Mouse (Mus musculus) spleen, adult 2 months (tissue): ENCODE results near the gene Hbb-y. TPM values are rescaled to one million over a fixed set of nuclear protein-coding genes. Genes with fewer than 3 reads are reported as not detected.
A peak's percentile ranks its signal among the peaks of the same experiment; 100 is the strongest.
"Not testable (repeated sequence)": the region's sequence is repeated elsewhere in the genome, so short reads cannot be mapped to it uniquely, and the experiment has no call there.

Experiments
- DNase-seq, 2 experiments: peaks; one replicate each; pipeline versions ENCODE4 v3.0.0 to v3.0.0-alpha.2; 2012 to 2021; ENCODE audit warnings: low spot score in 2 of 2, low read depth in 1 of 2
- H3K27ac ChIP-seq: fragments of 200-500 bp; 2 replicates; pipeline ENCODE4 v1.5.1; 2012; ENCODE audit warnings: low read length, inconsistent platforms; ENCODE audit not compliant: insufficient read depth
- H3K27me3 ChIP-seq: fragments of 200-500 bp; 2 replicates; pipeline ENCODE4 v1.6.1; 2012; ENCODE audit warnings: mild to moderate bottlenecking, moderate library complexity, low read length, inconsistent platforms; ENCODE audit not compliant: control insufficient read depth, insufficient read depth
- H3K36me3 ChIP-seq: fragments of 200-500 bp; 2 replicates; pipeline ENCODE4 v1.6.1; 2012; ENCODE audit warnings: mild to moderate bottlenecking, low read length, inconsistent platforms; ENCODE audit not compliant: control insufficient read depth, insufficient read depth
- H3K4me1 ChIP-seq: fragments of 200-500 bp; 2 replicates; pipeline ENCODE4 v1.6.1; 2011; ENCODE audit warnings: inconsistent platforms; ENCODE audit not compliant: control insufficient read depth, insufficient read depth, insufficient read length
- H3K4me3 ChIP-seq: fragments of 200-500 bp; 2 replicates; pipeline ENCODE4 v1.5.1; 2011; ENCODE audit warnings: mild to moderate bottlenecking, inconsistent platforms; ENCODE audit not compliant: insufficient read depth, insufficient read length; ENCODE audit errors: extremely low read depth
- CTCF ChIP-seq: fragments of 200-500 bp; IDR thresholded peaks from 2 replicates; pipeline ENCODE4 v1.5.1; 2011; ENCODE audit warnings: mild to moderate bottlenecking, inconsistent platforms; ENCODE audit not compliant: insufficient read depth, insufficient read length, insufficient replicate concordance; ENCODE audit errors: extremely low read depth
- POLR2A ChIP-seq: fragments of 200-500 bp; IDR thresholded peaks from 2 replicates; pipeline ENCODE4 v1.6.1; 2011; ENCODE audit warnings: low read depth, low read length, inconsistent platforms
- WGBS: fragments of 180-500 bp; shearing (Covaris S2); methylation state at CpG from one replicate; pipeline ENCODE4 v1.1.7; 2018; 5-methylcytosine and 5-hydroxymethylcytosine counted together
- polyA plus RNA-seq: library from polyadenylated mRNA; depleted of rRNA; stranded (reverse); fragments of >200 nt; gene quantifications from 2 replicates; pipeline ENCODE4 v1.2.3, GENCODE M21; 2012

Hbb-y gene
- polyA plus RNA-seq, 1 experiment = 0.14 TPM

- H3K4me3 ChIP-seq = peak within 1 kb of the TSS; percentile 1; the same call in 1 of the 2 replicates
- WGBS = 72% methylated on average over 3 of the region's 3 CpGs
- peak within 1 kb of the TSS; percentile 1 for H3K27ac ChIP-seq
- no peaks in the 10 kb centered on the region for H3K36me3 ChIP-seq
- no peak for DNase-seq
- no peak for TF ChIP-seq POLR2A
- no peak for TF ChIP-seq CTCF
- H3K27me3 ChIP-seq = no peaks in the 10 kb centered on the region
- peaks cover 10% of the 10 kb centered on the region for H3K4me1 ChIP-seq
Observed at GRCm38 (mm10) chr7:103813766-103814165, 39.2 kb downstream of the Hbb-y start, which contains the start of gene Hbb-bt. Hbb-bt (minus strand) TSS chr7:103813996.

- not testable (repeated sequence) for H3K4me3 ChIP-seq, H3K36me3 ChIP-seq, DNase-seq, H3K27me3 ChIP-seq, H3K4me1 ChIP-seq, H3K27ac ChIP-seq
- WGBS = no CpG with 5 or more reads among the region's 3 CpGs
Observed at GRCm38 (mm10) chr7:103813152-103813551, 39.9 kb downstream of the Hbb-y start.

DNA sequence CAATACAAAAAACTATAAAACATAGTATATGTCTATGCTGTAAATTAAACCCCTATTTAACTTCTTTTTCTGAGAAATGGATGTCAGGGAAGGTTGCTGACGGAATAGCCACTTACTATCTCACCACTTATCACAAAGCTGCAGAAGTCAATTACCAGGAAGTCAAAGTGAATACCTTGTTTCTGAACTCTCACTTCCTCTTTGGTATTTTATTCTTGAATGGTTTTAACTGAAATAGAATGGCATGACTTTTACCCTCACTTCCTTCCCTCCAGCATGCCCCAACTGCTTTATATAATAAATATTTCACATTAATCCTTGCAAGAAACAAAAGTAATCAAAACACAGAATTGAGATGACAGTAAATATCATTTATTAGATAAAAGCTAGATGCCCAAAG, 40.8 kb downstream of the Hbb-y start:
- H3K27me3 ChIP-seq = no peaks in the 10 kb centered on the region
- no peaks in the 10 kb centered on the region for H3K36me3 ChIP-seq
- 11% methylated on average over 1 of the region's 1 CpGs for WGBS
- no peak for TF ChIP-seq CTCF
- no peak for TF ChIP-seq POLR2A
- H3K4me1 ChIP-seq = peaks cover 10% of the 10 kb centered on the region
- peak in 1 of 2 experiments; percentile 36 for DNase-seq
- peak overlapping the region; percentile 14; the same call in 1 of the 2 replicates for H3K4me3 ChIP-seq
- H3K27ac ChIP-seq = peak overlapping the region; percentile 81; the same call in 1 of the 2 replicates

- H3K4me3 ChIP-seq = no peak overlapping the region; the same call in 1 of the 2 replicates
- WGBS = 89% methylated on average over 1 of the region's 1 CpGs
- no peaks in the 10 kb centered on the region for H3K36me3 ChIP-seq
- TF ChIP-seq CTCF (no peak), POLR2A (no peak)
- no peak for DNase-seq
- peaks cover 10% of the 10 kb centered on the region for H3K4me1 ChIP-seq
- no peak overlapping the region for H3K27ac ChIP-seq
- H3K27me3 ChIP-seq = no peaks in the 10 kb centered on the region
Observed at GRCm38 (mm10) chr7:103811223-103811845, 41.7 kb downstream of the Hbb-y start.

DNA sequence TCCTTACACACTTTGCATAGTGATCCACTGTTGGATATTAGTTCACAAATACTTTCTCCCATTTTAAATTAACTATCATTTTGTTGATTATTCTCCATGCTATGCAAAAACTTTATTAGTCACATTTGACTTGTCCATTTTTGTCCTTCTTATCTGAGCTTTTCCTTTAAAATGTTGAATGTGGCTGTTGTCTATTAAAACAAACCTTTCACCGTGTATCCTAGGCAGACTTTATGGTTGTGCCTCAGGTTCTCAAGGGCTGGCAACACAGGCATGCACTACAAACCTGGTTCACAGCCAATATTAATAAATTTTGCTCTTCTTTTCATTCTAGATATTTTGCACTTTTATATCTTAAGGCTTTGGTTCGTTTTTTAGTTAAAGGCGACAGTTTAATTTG, 42.3 kb downstream of the Hbb-y start:
- Histone ChIP-seq H3K36me3 (no peaks in the 10 kb centered on the region), H3K27me3 (no peaks in the 10 kb centered on the region), H3K27ac (no peak overlapping the region), H3K4me1 (peaks cover 10% of the 10 kb centered on the region), H3K4me3 (no peak overlapping the region)
- DNase-seq = no peak
- WGBS = 88% methylated on average over 3 of the region's 3 CpGs
- TF ChIP-seq POLR2A (no peak), CTCF (no peak)

DNA sequence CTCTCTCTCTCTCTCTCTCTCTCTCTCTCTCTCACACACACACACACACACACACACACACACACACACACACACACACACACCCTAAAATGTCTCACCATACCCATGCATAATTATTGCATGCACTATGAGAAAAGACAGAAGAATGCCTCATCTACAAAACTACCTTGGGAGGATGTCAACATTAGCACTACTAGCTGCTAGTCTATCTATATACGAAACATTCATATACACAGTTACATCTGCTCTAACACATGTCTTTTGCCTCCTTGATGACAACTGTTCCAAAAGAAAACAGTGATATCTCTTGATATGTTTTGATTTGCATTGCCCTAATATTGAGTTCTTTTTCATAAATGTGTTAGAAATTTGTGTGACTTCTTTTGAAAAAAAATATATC, 42.7 kb downstream of the Hbb-y start:
- Histone ChIP-seq H3K27me3 (no peaks in the 10 kb centered on the region), H3K27ac (no peak overlapping the region), H3K4me3 (no peak overlapping the region), H3K4me1 (peaks cover 8% of the 10 kb centered on the region), H3K36me3 (no peaks in the 10 kb centered on the region)
- no peak for TF ChIP-seq POLR2A
- TF ChIP-seq CTCF = no peak
- DNase-seq = no peak
- 77% methylated on average over 1 of the region's 1 CpGs for WGBS

DNA sequence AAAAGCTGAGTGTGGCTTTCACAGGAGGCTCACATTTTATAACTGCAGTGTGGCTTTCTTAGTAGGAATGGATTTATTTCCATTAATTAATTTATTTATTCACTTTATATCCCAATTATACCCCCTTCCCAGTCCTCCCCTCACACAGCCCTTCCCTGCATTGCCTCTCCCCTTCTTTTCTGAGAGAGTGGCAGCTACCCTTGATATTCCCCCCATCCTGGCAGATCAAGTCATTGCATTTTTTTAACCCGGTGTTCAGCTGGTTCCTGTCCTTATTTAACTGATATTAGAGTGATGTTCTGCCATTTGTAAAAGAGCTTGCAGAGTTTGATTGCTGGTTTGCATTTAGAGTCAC, 43.2 kb downstream of the Hbb-y start:
- 40% methylated on average over 1 of the region's 1 CpGs for WGBS
- Histone ChIP-seq H3K4me3 (no peak overlapping the region), H3K27me3 (no peaks in the 10 kb centered on the region), H3K4me1 (peaks cover 6% of the 10 kb centered on the region), H3K36me3 (no peaks in the 10 kb centered on the region), H3K27ac (no peak overlapping the region)
- DNase-seq = no peak
- no peak for TF ChIP-seq CTCF
- TF ChIP-seq POLR2A = no peak
